Mouse (Mus musculus) spleen, adult 2 months (tissue): ENCODE measurements around the gene Stub1.

Experiments
- CTCF ChIP-seq: fragments of 200-500 bp; IDR thresholded peaks from 2 replicates; pipeline ENCODE4 v1.5.1; 2011; ENCODE audit warnings: mild to moderate bottlenecking, inconsistent platforms; ENCODE audit not compliant: insufficient read depth, insufficient read length, insufficient replicate concordance; ENCODE audit errors: extremely low read depth
- POLR2A ChIP-seq: fragments of 200-500 bp; IDR thresholded peaks from 2 replicates; pipeline ENCODE4 v1.6.1; 2011; ENCODE audit warnings: low read depth, low read length, inconsistent platforms

DNA sequence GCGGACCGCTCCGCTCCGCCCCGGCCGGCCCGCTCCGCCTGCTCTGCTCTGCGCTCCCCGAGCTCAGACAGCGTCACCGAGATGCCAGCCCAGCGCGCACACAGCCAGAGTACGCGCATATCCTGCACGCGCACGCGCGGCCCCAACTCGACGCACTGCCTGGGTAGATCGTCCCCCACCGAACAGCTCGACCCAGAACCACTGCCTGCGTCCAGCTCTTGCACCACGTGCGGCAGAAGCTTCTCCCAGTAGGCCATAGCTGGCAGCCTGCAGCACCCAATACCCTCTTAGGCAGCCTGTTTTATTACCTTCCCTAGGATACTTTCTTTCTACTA is 3.8 kb upstream of the Stub1 start, which contains the start of gene Rhbdl1:
- no peak for TF ChIP-seq CTCF
- no peak for TF ChIP-seq POLR2A
